Mouse (Mus musculus) hindbrain, embryonic 15.5 days (tissue): ENCODE results near the gene Wscd2. TPM values are rescaled to one million over a fixed set of nuclear protein-coding genes. Genes with fewer than 3 reads are reported as not detected.

ENCODE experiments used
- ATAC-seq: fragments of 200-750 bp; cut with Nextera tagmentation; 2 replicates; pipeline ENCODE4 v1.8.0; 2017; ENCODE audit warnings: low read depth, moderate number of reproducible peaks, moderate TSS enrichment; ENCODE audit not compliant: low FRiP score
- H3K27ac ChIP-seq: fragments of 300-500 bp; sonication (generic); replicated peaks from 2 replicates; pipeline ENCODE4 v1.5.1; 2015; ENCODE audit warnings: mild to moderate bottlenecking, inconsistent platforms
- H3K27me3 ChIP-seq: fragments of 300-500 bp; sonication (generic); 2 replicates; pipeline ENCODE4 v1.6.1; 2015; ENCODE audit warnings: control low read depth, inconsistent platforms
- H3K36me3 ChIP-seq: fragments of 300-500 bp; sonication (generic); 2 replicates; pipeline ENCODE4 v1.6.1; 2015; ENCODE audit warnings: control low read depth, inconsistent platforms
- H3K4me1 ChIP-seq: fragments of 300-500 bp; sonication (generic); replicated peaks from 2 replicates; pipeline ENCODE4 v1.6.1; 2015; ENCODE audit warnings: control low read depth, inconsistent platforms
- H3K4me2 ChIP-seq: fragments of 300-500 bp; sonication (generic); 2 replicates; pipeline ENCODE4 v1.6.1; 2015; ENCODE audit warnings: moderate library complexity, mild to moderate bottlenecking, inconsistent platforms
- H3K4me3 ChIP-seq: fragments of 300-500 bp; sonication (generic); 2 replicates; pipeline ENCODE4 v1.5.1; 2015; ENCODE audit warnings: mild to moderate bottlenecking, inconsistent platforms
- H3K9ac ChIP-seq: fragments of 300-500 bp; sonication (generic); 2 replicates; pipeline ENCODE4 v1.6.1; 2015; ENCODE audit warnings: inconsistent platforms
- H3K9me3 ChIP-seq: fragments of 300-500 bp; sonication (generic); 2 replicates; pipeline ENCODE4 v1.6.1; 2016; ENCODE audit warnings: control low read depth, inconsistent platforms
- WGBS: fragments of 180-500 bp; shearing (Covaris S2); methylation state at CpG from one replicate; pipeline ENCODE4 v1.1.7; 2015; 5-methylcytosine and 5-hydroxymethylcytosine counted together
- polyA plus RNA-seq: library from polyadenylated mRNA; unstranded; fragments of >200 nt; fragmentation: Nextera tagmentation; extraction: Ambion mirVana; gene quantifications from 2 replicates; pipeline ENCODE4 v1.2.1, GENCODE M21; 2015

Wscd2 gene
- polyA plus RNA-seq, 1 experiment from 2014 or later = 13.8 TPM

GRCm38 (mm10) chr5:113487879-113488278 is 2.3 kb upstream of the Wscd2 start:
- Histone ChIP-seq H3K27ac (no peak overlapping the region), H3K4me3 (no peak overlapping the region), H3K9me3 (no peaks in the 10 kb centered on the region), H3K9ac (no peak overlapping the region), H3K4me2 (no peak overlapping the region), H3K4me1 (peaks cover 26% of the 10 kb centered on the region), H3K27me3 (no peaks in the 10 kb centered on the region), H3K36me3 (no peaks in the 10 kb centered on the region)
- ATAC-seq = no peak
- WGBS = 73% methylated on average over 8 of the region's 8 CpGs

- Histone ChIP-seq H3K27me3 (no peaks in the 10 kb centered on the region), H3K27ac (no peak overlapping the region), H3K9me3 (no peaks in the 10 kb centered on the region), H3K4me3 (no peak overlapping the region), H3K9ac (no peak overlapping the region), H3K36me3 (no peaks in the 10 kb centered on the region), H3K4me1 (peaks cover 44% of the 10 kb centered on the region), H3K4me2 (peak overlapping the region; percentile 66; the same call in 1 of the 2 replicates)
- ATAC-seq = no peak
- 96% methylated on average over 9 of the region's 9 CpGs for WGBS
Observed at GRCm38 (mm10) chr5:113489617-113490016, 516 bp upstream of the Wscd2 start.

- no peaks in the 10 kb centered on the region for H3K36me3 ChIP-seq
- peak; percentile 82 for ATAC-seq
- H3K4me1 ChIP-seq = peaks cover 45% of the 10 kb centered on the region
- H3K4me3 ChIP-seq = peak overlapping the region; percentile 64
- peak overlapping the region; percentile 74 for H3K27ac ChIP-seq
- peak overlapping the region; percentile 66 for H3K4me2 ChIP-seq
- 1% methylated on average over 62 of the region's 63 CpGs for WGBS
- no peaks in the 10 kb centered on the region for H3K9me3 ChIP-seq
- peak overlapping the region; percentile 78 for H3K9ac ChIP-seq
- no peaks in the 10 kb centered on the region for H3K27me3 ChIP-seq
Observed at GRCm38 (mm10) chr5:113490467-113491260, 531 bp downstream of the Wscd2 start.

GRCm38 (mm10) chr5:113491552-113491951 is 1.4 kb downstream of the Wscd2 start:
- no peak for ATAC-seq
- Histone ChIP-seq H3K36me3 (no peaks in the 10 kb centered on the region), H3K4me1 (peaks cover 45% of the 10 kb centered on the region), H3K27ac (no peak overlapping the region), H3K27me3 (no peaks in the 10 kb centered on the region), H3K9me3 (no peaks in the 10 kb centered on the region), H3K4me3 (peak overlapping the region; percentile 64), H3K9ac (peak overlapping the region; percentile 78), H3K4me2 (peak overlapping the region; percentile 66)
- WGBS = 73% methylated on average over 4 of the region's 4 CpGs

- Histone ChIP-seq H3K4me2 (peak overlapping the region; percentile 66), H3K4me3 (peak overlapping the region; percentile 64), H3K27me3 (no peaks in the 10 kb centered on the region), H3K4me1 (peaks cover 45% of the 10 kb centered on the region), H3K9ac (no peak overlapping the region; the same call in none of the 2 replicates), H3K36me3 (no peaks in the 10 kb centered on the region), H3K9me3 (no peaks in the 10 kb centered on the region), H3K27ac (no peak overlapping the region)
- ATAC-seq = no peak
- 83% methylated on average over 3 of the region's 3 CpGs for WGBS
Observed at GRCm38 (mm10) chr5:113491988-113492387, 1.9 kb downstream of the Wscd2 start.

GRCm38 (mm10) chr5:113492417-113493035 is 2.4 kb downstream of the Wscd2 start:
- no peaks in the 10 kb centered on the region for H3K9me3 ChIP-seq
- H3K4me1 ChIP-seq = peaks cover 45% of the 10 kb centered on the region
- 6% methylated on average over 7 of the region's 7 CpGs for WGBS
- no peaks in the 10 kb centered on the region for H3K36me3 ChIP-seq
- peak overlapping the region; percentile 64 for H3K4me3 ChIP-seq
- H3K27ac ChIP-seq = peak overlapping the region; percentile 21; the same call in 1 of the 2 replicates
- no peaks in the 10 kb centered on the region for H3K27me3 ChIP-seq
- peak overlapping the region; percentile 66 for H3K4me2 ChIP-seq
- ATAC-seq = no peak
- peak overlapping the region; percentile 32 for H3K9ac ChIP-seq

- peak overlapping the region; percentile 6; the same call in 1 of the 2 replicates for H3K4me3 ChIP-seq
- 74% methylated on average over 8 of the region's 8 CpGs for WGBS
- no peaks in the 10 kb centered on the region for H3K36me3 ChIP-seq
- no peak overlapping the region for H3K9ac ChIP-seq
- peak overlapping the region; percentile 66 for H3K4me2 ChIP-seq
- no peaks in the 10 kb centered on the region for H3K9me3 ChIP-seq
- H3K27me3 ChIP-seq = no peaks in the 10 kb centered on the region
- H3K4me1 ChIP-seq = peaks cover 45% of the 10 kb centered on the region
- H3K27ac ChIP-seq = no peak overlapping the region
- ATAC-seq = no peak
Observed at GRCm38 (mm10) chr5:113493997-113494396, 3.9 kb downstream of the Wscd2 start.

GRCm38 (mm10) chr5:113496926-113497325 is 6.8 kb downstream of the Wscd2 start:
- H3K9me3 ChIP-seq = no peaks in the 10 kb centered on the region
- ATAC-seq = no peak

GRCm38 (mm10) chr5:113499421-113499820 is 9.3 kb downstream of the Wscd2 start:
- H3K9me3 ChIP-seq = no peaks in the 10 kb centered on the region
- no peak overlapping the region for H3K27ac ChIP-seq
- H3K9ac ChIP-seq = no peak overlapping the region
- no peaks in the 10 kb centered on the region for H3K36me3 ChIP-seq
- WGBS = 89% methylated on average over 11 of the region's 11 CpGs
- ATAC-seq = no peak
- peaks cover 18% of the 10 kb centered on the region for H3K4me1 ChIP-seq
- no peaks in the 10 kb centered on the region for H3K27me3 ChIP-seq
- H3K4me3 ChIP-seq = no peak overlapping the region
- no peak overlapping the region for H3K4me2 ChIP-seq

More at GRCm38 (mm10) chr5:113496926-113497325, 6.8 kb downstream of the Wscd2 start:
- 51% methylated on average over 3 of the region's 3 CpGs for WGBS
- H3K4me1 ChIP-seq = peaks cover 28% of the 10 kb centered on the region
- no peak overlapping the region for H3K9ac ChIP-seq
- H3K4me3 ChIP-seq = no peak overlapping the region
- no peak overlapping the region for H3K4me2 ChIP-seq
- H3K27me3 ChIP-seq = no peaks in the 10 kb centered on the region
- no peaks in the 10 kb centered on the region for H3K36me3 ChIP-seq
- no peak overlapping the region for H3K27ac ChIP-seq

GRCm38 (mm10) chr5:113503276-113503675 is 13.1 kb downstream of the Wscd2 start:
- 4% methylated on average over 10 of the region's 10 CpGs for WGBS
- Histone ChIP-seq H3K4me2 (0 out of 2 replicates have a peak overlapping the region, but pooled peaks have one; percentile 10), H3K27me3 (no peaks in the 10 kb centered on the region), H3K36me3 (no peaks in the 10 kb centered on the region), H3K4me3 (no peak overlapping the region), H3K4me1 (peaks cover 24% of the 10 kb centered on the region), H3K9me3 (no peaks in the 10 kb centered on the region), H3K27ac (0 out of 2 replicates have a peak overlapping the region, but pooled peaks have one; percentile 49), H3K9ac (0 out of 2 replicates have a peak overlapping the region, but pooled peaks have one; percentile 12)
- no peak for ATAC-seq

- no peak overlapping the region for H3K9ac ChIP-seq
- 17% methylated on average over 4 of the region's 4 CpGs for WGBS
- H3K27me3 ChIP-seq = no peaks in the 10 kb centered on the region
Observed at GRCm38 (mm10) chr5:113504654-113505053, 14.5 kb downstream of the Wscd2 start.

GRCm38 (mm10) chr5:113506065-113506464 is 15.9 kb downstream of the Wscd2 start:
- no peak overlapping the region for H3K4me2 ChIP-seq
- H3K4me1 ChIP-seq = peaks cover 30% of the 10 kb centered on the region
- H3K27ac ChIP-seq = no peak overlapping the region
- ATAC-seq = no peak
- no peak overlapping the region for H3K9ac ChIP-seq
- no peaks in the 10 kb centered on the region for H3K9me3 ChIP-seq
- no peak overlapping the region for H3K4me3 ChIP-seq
- 77% methylated on average over 6 of the region's 6 CpGs for WGBS
- no peaks in the 10 kb centered on the region for H3K36me3 ChIP-seq
- H3K27me3 ChIP-seq = no peaks in the 10 kb centered on the region

More at GRCm38 (mm10) chr5:113504654-113505053, 14.5 kb downstream of the Wscd2 start:
- Histone ChIP-seq H3K36me3 (no peaks in the 10 kb centered on the region), H3K4me2 (no peak overlapping the region), H3K4me3 (no peak overlapping the region), H3K9me3 (no peaks in the 10 kb centered on the region), H3K27ac (no peak overlapping the region), H3K4me1 (peaks cover 24% of the 10 kb centered on the region)
- ATAC-seq = no peak
